Mouse (Mus musculus) lung, postnatal 0 days (tissue): ENCODE data around the gene Edar.
A peak's percentile ranks its signal among the peaks of the same experiment; 100 is the strongest.

Source experiments
- CTCF ChIP-seq: IDR thresholded peaks from 2 replicates; pipeline ENCODE4 v1.5.1; 2016; ENCODE audit warnings: antibody characterized with exemption, mild to moderate bottlenecking
- EP300 ChIP-seq: IDR thresholded peaks from 2 replicates; pipeline ENCODE4 v1.6.1; 2016; ENCODE audit warnings: antibody characterized with exemption, mild to moderate bottlenecking, control low read depth

DNA sequence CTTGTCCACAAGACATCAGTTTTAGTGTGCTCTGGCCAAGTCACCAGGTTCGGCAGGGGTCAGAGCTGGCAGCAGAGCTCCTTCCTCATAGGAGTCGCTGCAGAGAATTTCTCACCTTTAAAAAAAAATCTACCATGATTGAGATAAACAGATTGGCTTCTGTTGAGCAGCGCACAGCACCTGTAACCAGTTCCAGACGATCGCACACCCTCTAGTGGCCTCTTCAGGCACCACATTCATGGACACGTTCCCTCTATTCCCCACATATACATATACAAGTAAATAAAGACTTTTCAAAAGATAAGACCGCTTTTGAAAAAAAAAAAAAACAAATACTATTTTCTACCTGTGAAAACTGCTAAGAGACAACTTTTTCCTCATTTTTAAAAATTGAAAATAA is 116.4 kb downstream of the Edar start:
- TF ChIP-seq CTCF (peak; percentile 69), EP300 (no peak)
